Mouse (Mus musculus): Measurements from ENCODE around the gene Meiob. TPM values are rescaled to one million over a fixed set of nuclear protein-coding genes. Genes with fewer than 3 reads are reported as not detected.

Meiob gene
- polyA plus RNA-seq, 1 experiment from 2014 or later: not detected

GRCm38 (mm10) chr17:24777073-24777472 lies 27.0 kb upstream of the Meiob start:
- no peak for ATAC-seq
- Histone ChIP-seq H3K4me1 (ENCODE audit: control insufficient read depth, insufficient read depth, low read length) (no peaks in the 10 kb centered on the region), H3K27ac (ENCODE audit: low read length) (no peak overlapping the region), H3K9ac (ENCODE audit: low read depth, low read length) (no peak overlapping the region), H3K9me3 (ENCODE audit: control insufficient read depth, low read length) (no peaks in the 10 kb centered on the region), H3K4me2 (ENCODE audit: low read depth, low read length) (no peak overlapping the region), H3K36me3 (ENCODE audit: control insufficient read depth, insufficient read depth, low read length) (no peaks in the 10 kb centered on the region), H3K27me3 (replicated peaks; ENCODE audit: control insufficient read depth, insufficient read depth, low read length) (no peaks in the 10 kb centered on the region), H3K4me3 (ENCODE audit: low read length) (no peak overlapping the region)
- 78% methylated on average over 2 of the region's 2 CpGs for WGBS

GRCm38 (mm10) chr17:24780821-24781220 lies 23.3 kb upstream of the Meiob start:
- H3K4me2 ChIP-seq (ENCODE audit: low read depth, low read length): no peak overlapping the region
- WGBS: 85% methylated on average over 2 of the region's 2 CpGs

GRCm38 (mm10) chr17:24792190-24792589 lies 11.9 kb upstream of the Meiob start:
- WGBS: 46% methylated on average over 8 of the region's 8 CpGs

More at GRCm38 (mm10) chr17:24780821-24781220, 23.3 kb upstream of the Meiob start:
- no peak overlapping the region for H3K27ac ChIP-seq (ENCODE audit: low read length)
- H3K4me1 ChIP-seq (ENCODE audit: control insufficient read depth, insufficient read depth, low read length): no peaks in the 10 kb centered on the region
- no peak for ATAC-seq
- no peak overlapping the region for H3K4me3 ChIP-seq (ENCODE audit: low read length)
- H3K9ac ChIP-seq (ENCODE audit: low read depth, low read length): no peak overlapping the region
- no peaks in the 10 kb centered on the region for H3K27me3 ChIP-seq (replicated peaks; ENCODE audit: control insufficient read depth, insufficient read depth, low read length)
- H3K36me3 ChIP-seq (ENCODE audit: control insufficient read depth, insufficient read depth, low read length): no peaks in the 10 kb centered on the region
- H3K9me3 ChIP-seq (ENCODE audit: control insufficient read depth, low read length): no peaks in the 10 kb centered on the region

GRCm38 (mm10) chr17:24794791-24795190 lies 9.3 kb upstream of the Meiob start:
- WGBS: 75% methylated on average over 12 of the region's 12 CpGs

More at GRCm38 (mm10) chr17:24792190-24792589, 11.9 kb upstream of the Meiob start:
- Histone ChIP-seq H3K27me3 (replicated peaks; ENCODE audit: control insufficient read depth, insufficient read depth, low read length) (no peaks in the 10 kb centered on the region; the same call in 1 of the 2 replicates), H3K4me1 (ENCODE audit: control insufficient read depth, insufficient read depth, low read length) (no peaks in the 10 kb centered on the region), H3K36me3 (ENCODE audit: control insufficient read depth, insufficient read depth, low read length) (no peaks in the 10 kb centered on the region), H3K9ac (ENCODE audit: low read depth, low read length) (no peak overlapping the region), H3K4me3 (ENCODE audit: low read length) (no peak overlapping the region), H3K9me3 (ENCODE audit: control insufficient read depth, low read length) (no peaks in the 10 kb centered on the region), H3K4me2 (ENCODE audit: low read depth, low read length) (no peak overlapping the region), H3K27ac (ENCODE audit: low read length) (no peak overlapping the region)
- no peak for ATAC-seq

GRCm38 (mm10) chr17:24796969-24797368 lies 7.1 kb upstream of the Meiob start:
- H3K4me2 ChIP-seq (ENCODE audit: low read depth, low read length): no peak overlapping the region
- H3K9me3 ChIP-seq (ENCODE audit: control insufficient read depth, low read length): no peaks in the 10 kb centered on the region
- H3K27ac ChIP-seq (ENCODE audit: low read length): no peak overlapping the region
- no peaks in the 10 kb centered on the region for H3K27me3 ChIP-seq (replicated peaks; ENCODE audit: control insufficient read depth, insufficient read depth, low read length)
- H3K4me3 ChIP-seq (ENCODE audit: low read length): no peak overlapping the region
- H3K9ac ChIP-seq (ENCODE audit: low read depth, low read length): no peak overlapping the region
- H3K4me1 ChIP-seq (ENCODE audit: control insufficient read depth, insufficient read depth, low read length): no peaks in the 10 kb centered on the region
- 57% methylated on average over 3 of the region's 3 CpGs for WGBS
- H3K36me3 ChIP-seq (ENCODE audit: control insufficient read depth, insufficient read depth, low read length): no peaks in the 10 kb centered on the region
- no peak for ATAC-seq

More at GRCm38 (mm10) chr17:24794791-24795190, 9.3 kb upstream of the Meiob start:
- H3K36me3 ChIP-seq (ENCODE audit: control insufficient read depth, insufficient read depth, low read length): no peaks in the 10 kb centered on the region
- H3K4me3 ChIP-seq (ENCODE audit: low read length): no peak overlapping the region
- H3K4me2 ChIP-seq (ENCODE audit: low read depth, low read length): no peak overlapping the region
- H3K9me3 ChIP-seq (ENCODE audit: control insufficient read depth, low read length): no peaks in the 10 kb centered on the region
- no peaks in the 10 kb centered on the region; the same call in 1 of the 2 replicates for H3K27me3 ChIP-seq (replicated peaks; ENCODE audit: control insufficient read depth, insufficient read depth, low read length)
- H3K9ac ChIP-seq (ENCODE audit: low read depth, low read length): no peak overlapping the region
- no peak for ATAC-seq
- H3K27ac ChIP-seq (ENCODE audit: low read length): no peak overlapping the region
- H3K4me1 ChIP-seq (ENCODE audit: control insufficient read depth, insufficient read depth, low read length): no peaks in the 10 kb centered on the region

GRCm38 (mm10) chr17:24798229-24798628 lies 5.9 kb upstream of the Meiob start:
- 58% methylated on average over 9 of the region's 9 CpGs for WGBS

GRCm38 (mm10) chr17:24799476-24799875 lies 4.6 kb upstream of the Meiob start:
- H3K4me1 ChIP-seq (ENCODE audit: control insufficient read depth, insufficient read depth, low read length): peaks cover 1% of the 10 kb centered on the region
- no peak overlapping the region for H3K4me2 ChIP-seq (ENCODE audit: low read depth, low read length)
- no peaks in the 10 kb centered on the region for H3K9me3 ChIP-seq (ENCODE audit: control insufficient read depth, low read length)
- no peak for ATAC-seq
- whole genome bisulfite sequencing: 82% methylated on average over 4 of the region's 4 CpGs
- H3K36me3 ChIP-seq (ENCODE audit: control insufficient read depth, insufficient read depth, low read length): no peaks in the 10 kb centered on the region
- H3K9ac ChIP-seq (ENCODE audit: low read depth, low read length): no peak overlapping the region
- peaks cover 3% of the 10 kb centered on the region; the same call in 1 of the 2 replicates for H3K27me3 ChIP-seq (replicated peaks; ENCODE audit: control insufficient read depth, insufficient read depth, low read length)
- H3K27ac ChIP-seq (ENCODE audit: low read length): no peak overlapping the region
- no peak overlapping the region for H3K4me3 ChIP-seq (ENCODE audit: low read length)

More at GRCm38 (mm10) chr17:24798229-24798628, 5.9 kb upstream of the Meiob start:
- H3K9ac ChIP-seq (ENCODE audit: low read depth, low read length): no peak overlapping the region
- H3K9me3 ChIP-seq (ENCODE audit: control insufficient read depth, low read length): no peaks in the 10 kb centered on the region
- H3K27me3 ChIP-seq (replicated peaks; ENCODE audit: control insufficient read depth, insufficient read depth, low read length): no peaks in the 10 kb centered on the region
- H3K27ac ChIP-seq (ENCODE audit: low read length): no peak overlapping the region
- H3K4me1 ChIP-seq (ENCODE audit: control insufficient read depth, insufficient read depth, low read length): no peaks in the 10 kb centered on the region
- no peaks in the 10 kb centered on the region for H3K36me3 ChIP-seq (ENCODE audit: control insufficient read depth, insufficient read depth, low read length)
- ATAC-seq: no peak
- H3K4me3 ChIP-seq (ENCODE audit: low read length): no peak overlapping the region
- H3K4me2 ChIP-seq (ENCODE audit: low read depth, low read length): no peak overlapping the region

GRCm38 (mm10) chr17:24800524-24800923 lies 3.6 kb upstream of the Meiob start:
- Histone ChIP-seq H3K4me1 (ENCODE audit: control insufficient read depth, insufficient read depth, low read length) (peaks cover 4% of the 10 kb centered on the region), H3K4me3 (ENCODE audit: low read length) (no peak overlapping the region), H3K36me3 (ENCODE audit: control insufficient read depth, insufficient read depth, low read length) (no peaks in the 10 kb centered on the region), H3K4me2 (ENCODE audit: low read depth, low read length) (no peak overlapping the region), H3K27ac (ENCODE audit: low read length) (no peak overlapping the region), H3K9ac (ENCODE audit: low read depth, low read length) (no peak overlapping the region), H3K27me3 (replicated peaks; ENCODE audit: control insufficient read depth, insufficient read depth, low read length) (peaks cover 7% of the 10 kb centered on the region; the same call in 1 of the 2 replicates), H3K9me3 (ENCODE audit: control insufficient read depth, low read length) (no peaks in the 10 kb centered on the region)
- WGBS: 50% methylated on average over 3 of the region's 3 CpGs
- no peak for ATAC-seq

- 68% methylated on average over 3 of the region's 3 CpGs for WGBS
- Histone ChIP-seq H3K4me2 (ENCODE audit: low read depth, low read length) (no peak overlapping the region), H3K27me3 (replicated peaks; ENCODE audit: control insufficient read depth, insufficient read depth, low read length) (no peaks in the 10 kb centered on the region), H3K36me3 (ENCODE audit: control insufficient read depth, insufficient read depth, low read length) (no peaks in the 10 kb centered on the region), H3K27ac (ENCODE audit: low read length) (no peak overlapping the region), H3K9ac (ENCODE audit: low read depth, low read length) (no peak overlapping the region), H3K4me3 (ENCODE audit: low read length) (no peak overlapping the region), H3K4me1 (ENCODE audit: control insufficient read depth, insufficient read depth, low read length) (no peaks in the 10 kb centered on the region), H3K9me3 (ENCODE audit: control insufficient read depth, low read length) (no peaks in the 10 kb centered on the region)
- no peak for ATAC-seq
Observed at GRCm38 (mm10) chr17:24811211-24811610, 7.1 kb downstream of the Meiob start.

- ATAC-seq: no peak
- Histone ChIP-seq H3K4me3 (ENCODE audit: low read length) (no peak overlapping the region), H3K4me2 (ENCODE audit: low read depth, low read length) (no peak overlapping the region), H3K36me3 (ENCODE audit: control insufficient read depth, insufficient read depth, low read length) (no peaks in the 10 kb centered on the region), H3K27me3 (replicated peaks; ENCODE audit: control insufficient read depth, insufficient read depth, low read length) (no peaks in the 10 kb centered on the region), H3K9ac (ENCODE audit: low read depth, low read length) (no peak overlapping the region), H3K4me1 (ENCODE audit: control insufficient read depth, insufficient read depth, low read length) (no peaks in the 10 kb centered on the region), H3K27ac (ENCODE audit: low read length) (no peak overlapping the region), H3K9me3 (ENCODE audit: control insufficient read depth, low read length) (no peaks in the 10 kb centered on the region)
- 25% methylated on average over 2 of the region's 2 CpGs for WGBS
Observed at GRCm38 (mm10) chr17:24812215-24812614, 8.1 kb downstream of the Meiob start.

Measured in intestine, embryonic 16.5 days (tissue).